Mouse (Mus musculus): Measurements from ENCODE around the gene D630023F18Rik.

GRCm38 (mm10) chr1:65088567-65089356, 34.3 kb downstream of the D630023F18Rik start:
- TF ChIP-seq CTCF (IDR thresholded peaks at IDR 0.05 in 2 of 3, conservative IDR thresholded peaks at IDR 0.05 in 1 of 3; ENCODE audit: control insufficient read depth in 1 of 3, insufficient read depth in 1 of 3, low read depth in 2 of 3, low read length in 3 of 3, poor library complexity in 1 of 3, severe bottlenecking in 1 of 3) (no peak; a peak in 1 of 6 replicates), TCF12 (IDR thresholded peaks at IDR 0.05; ENCODE audit: low read depth, low read length) (no peak), ETS1 (IDR thresholded peaks at IDR 0.05; ENCODE audit: low read depth, low read length) (no peak), JUND (IDR thresholded peaks at IDR 0.05; ENCODE audit: low read depth, low read length) (no peak), MYB (IDR thresholded peaks at IDR 0.05; ENCODE audit: low read depth, low read length) (no peak), NRF1 (IDR thresholded peaks at IDR 0.05; ENCODE audit: insufficient read depth, low read depth, low read length, poor library complexity, severe bottlenecking) (no peak), MAZ (IDR thresholded peaks at IDR 0.05; ENCODE audit: low read depth, low read length) (no peak), POLR2A (IDR thresholded peaks at IDR 0.05; ENCODE audit: control insufficient read depth in 1 of 2, insufficient read depth in 1 of 2, low read depth in 1 of 2, low read length in 2 of 2, poor library complexity in 1 of 2) (no peak), ZC3H11A (IDR thresholded peaks at IDR 0.05; ENCODE audit: low read depth, low read length) (no peak), MYC (IDR thresholded peaks at IDR 0.05; ENCODE audit: low read depth, low read length) (no peak), E2F4 (IDR thresholded peaks at IDR 0.05; ENCODE audit: borderline replicate concordance, low read depth, low read length) (no peak)
